Mouse (Mus musculus): ENCODE measurements around the gene Kif16b.

DNA sequence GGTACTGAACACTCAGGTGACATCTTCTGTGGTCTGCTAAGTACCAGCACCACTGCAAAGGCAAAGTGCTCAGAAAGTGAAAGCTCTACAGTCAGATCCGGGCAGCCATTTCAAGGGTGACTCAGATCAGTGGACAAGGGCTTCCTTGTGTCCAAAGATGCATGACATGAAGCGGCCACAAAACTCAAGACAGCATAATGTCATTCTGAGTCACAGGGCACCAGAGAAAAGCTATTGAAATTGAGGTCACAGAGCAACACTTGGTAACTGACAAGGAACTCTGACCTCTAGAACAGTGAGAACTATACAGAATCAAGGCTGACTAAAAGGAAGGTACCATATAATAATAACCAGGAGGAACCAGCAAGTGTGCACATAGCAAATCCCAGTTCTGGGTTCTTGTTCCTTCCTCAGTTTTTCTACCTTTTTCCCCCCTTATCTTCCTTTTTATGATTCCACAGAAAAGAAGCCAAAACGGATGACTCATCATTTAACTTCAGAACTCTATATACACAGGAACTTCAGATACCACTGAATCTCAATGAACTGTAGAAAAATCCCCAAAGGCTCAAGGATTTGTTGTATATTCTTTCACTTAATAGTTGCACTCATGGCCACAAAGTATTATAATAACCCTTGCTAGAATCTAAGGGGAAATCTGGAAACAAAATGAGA, 143.1 kb downstream of the Kif16b start:
- TF ChIP-seq CTCF (IDR thresholded peaks at IDR 0.05; ENCODE audit: control insufficient read depth, insufficient read depth, low read length) (no peak), POLR2A (IDR thresholded peaks at IDR 0.05; ENCODE audit: borderline replicate concordance, control insufficient read depth, low read depth, low read length) (no peak)

Data from bone marrow, adult 2 months (tissue).